Mouse (Mus musculus): ENCODE data around the gene Pilra.
A peak's percentile ranks its signal among the peaks of the same experiment; 100 is the strongest.

The Pilra gene

GRCm38 (mm10) chr5:137822602-137823001 lies 13.5 kb downstream of the Pilra start:
- DNase-seq, result no peak

- no peak for DNase-seq
Measured at GRCm38 (mm10) chr5:137822126-137822525, 14.0 kb downstream of the Pilra start.

- DNase-seq, result no peak
Measured at GRCm38 (mm10) chr5:137817466-137818222, 18.4 kb downstream of the Pilra start.

GRCm38 (mm10) chr5:137808316-137808715 lies 27.8 kb downstream of the Pilra start:
- no peak for DNase-seq

GRCm38 (mm10) chr5:137806158-137806557 lies 29.9 kb downstream of the Pilra start:
- DNase-seq, result no peak

GRCm38 (mm10) chr5:137800917-137801316 lies 35.2 kb downstream of the Pilra start:
- no peak for DNase-seq

GRCm38 (mm10) chr5:137796606-137797005 lies 39.5 kb downstream of the Pilra start:
- DNase-seq, result no peak

GRCm38 (mm10) chr5:137791553-137791952 lies 44.5 kb downstream of the Pilra start:
- no peak for DNase-seq

- no peak for DNase-seq
Measured at GRCm38 (mm10) chr5:137788946-137789531, 47.0 kb downstream of the Pilra start.

- DNase-seq, result peak; percentile 24
Measured at GRCm38 (mm10) chr5:137788171-137788570, 47.9 kb downstream of the Pilra start.

- peak; percentile 95 for DNase-seq
Measured at GRCm38 (mm10) chr5:137787151-137787928, 48.7 kb downstream of the Pilra start, which contains the start of the genes Mepce and Zcwpw1. Gene Mepce (minus strand): TSS chr5:137787655. Gene Zcwpw1 (plus strand): TSS chr5:137787798.

- peak; percentile 99 for DNase-seq
Measured at GRCm38 (mm10) chr5:137786109-137786942, 49.8 kb downstream of the Pilra start.

- DNase-seq, result no peak
Measured at GRCm38 (mm10) chr5:137785164-137786031, 50.7 kb downstream of the Pilra start.

- DNase-seq, result no peak
Measured at GRCm38 (mm10) chr5:137784546-137784945, 51.5 kb downstream of the Pilra start.

GRCm38 (mm10) chr5:137783901-137784540 lies 52.1 kb downstream of the Pilra start:
- DNase-seq, result no peak

- no peak for DNase-seq
Measured at GRCm38 (mm10) chr5:137782776-137783522, 53.1 kb downstream of the Pilra start.

GRCm38 (mm10) chr5:137781661-137782060 lies 54.4 kb downstream of the Pilra start:
- DNase-seq, result no peak

- DNase-seq, result no peak
Measured at GRCm38 (mm10) chr5:137779053-137779933, 56.8 kb downstream of the Pilra start.

GRCm38 (mm10) chr5:137778635-137779034 lies 57.4 kb downstream of the Pilra start, which contains the start of gene Ppp1r35:
Gene Ppp1r35 (plus strand): TSS chr5:137778849.
- peak; percentile 98 for DNase-seq
